Mouse (Mus musculus): ENCODE measurements around the gene Dab1.

DNA sequence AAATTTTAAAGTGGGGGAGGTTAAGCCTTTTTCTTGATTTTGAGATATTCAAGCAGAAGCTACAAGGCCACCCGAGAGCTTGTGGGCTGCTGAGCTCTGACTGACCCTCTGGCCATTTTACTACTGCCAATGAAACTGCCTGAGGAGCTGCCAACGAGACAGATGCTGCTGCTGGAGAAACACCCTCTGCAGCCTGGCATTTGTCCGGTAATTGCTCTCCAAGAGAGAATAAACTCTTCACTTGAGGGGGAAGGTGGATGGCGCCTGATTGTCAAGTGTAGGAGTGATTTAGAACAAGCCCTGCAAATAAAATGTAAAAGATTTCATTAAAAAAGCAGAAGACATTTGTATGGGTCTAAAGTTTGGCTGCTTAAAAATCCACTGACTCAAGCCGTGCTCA is 839.6 kb downstream of the Dab1 start:
- TF ChIP-seq CTCF (IDR thresholded peaks at IDR 0.05; ENCODE audit: insufficient read depth, low read depth, low read length) (no peak), POLR2A (IDR thresholded peaks at IDR 0.05; ENCODE audit: insufficient read depth, low read depth, low read length) (no peak)

Data from olfactory bulb, adult 2 months (tissue).